Mouse (Mus musculus): ENCODE measurements around the gene Gm10772.
"Not testable (repeated sequence)": the region's sequence is repeated elsewhere in the genome, so short reads cannot be mapped to it uniquely, and the experiment has no call there.

Gm10772 gene

GRCm38 (mm10) chr13:66227473-66227872 lies at the start of gene Gm10772:
Gm10772 (minus strand) TSS chr13:66227573.
- DNase-seq = not testable (repeated sequence)

- not testable (repeated sequence) for DNase-seq
Measured at GRCm38 (mm10) chr13:66263914-66264313, 36.5 kb upstream of the Gm10772 start.

- not testable (repeated sequence) for DNase-seq
Measured at GRCm38 (mm10) chr13:66263141-66263540, 35.8 kb upstream of the Gm10772 start.

GRCm38 (mm10) chr13:66214349-66214748 lies 13.0 kb downstream of the Gm10772 start:
- DNase-seq = no peak

- not testable (repeated sequence) for DNase-seq
Measured at GRCm38 (mm10) chr13:66213811-66214210, 13.6 kb downstream of the Gm10772 start.

- DNase-seq = not testable (repeated sequence)
Measured at GRCm38 (mm10) chr13:66179172-66179571, 48.2 kb downstream of the Gm10772 start.
